Mouse (Mus musculus) 3134 (cell line): ENCODE measurements around the gene Pkdcc.

ENCODE experiments used
- DNase-seq: peaks from one replicate; pipeline ENCODE4 v3.0.0-alpha.2; 2011; ENCODE audit warnings: low spot score; ENCODE audit not compliant: insufficient read length; ENCODE audit errors: extremely low read depth

Pkdcc gene

GRCm38 (mm10) chr17:83211196-83211595 lies 3.9 kb upstream of the Pkdcc start:
- no peak for DNase-seq

GRCm38 (mm10) chr17:83212422-83212821 lies 2.7 kb upstream of the Pkdcc start:
- no peak for DNase-seq

DNA sequence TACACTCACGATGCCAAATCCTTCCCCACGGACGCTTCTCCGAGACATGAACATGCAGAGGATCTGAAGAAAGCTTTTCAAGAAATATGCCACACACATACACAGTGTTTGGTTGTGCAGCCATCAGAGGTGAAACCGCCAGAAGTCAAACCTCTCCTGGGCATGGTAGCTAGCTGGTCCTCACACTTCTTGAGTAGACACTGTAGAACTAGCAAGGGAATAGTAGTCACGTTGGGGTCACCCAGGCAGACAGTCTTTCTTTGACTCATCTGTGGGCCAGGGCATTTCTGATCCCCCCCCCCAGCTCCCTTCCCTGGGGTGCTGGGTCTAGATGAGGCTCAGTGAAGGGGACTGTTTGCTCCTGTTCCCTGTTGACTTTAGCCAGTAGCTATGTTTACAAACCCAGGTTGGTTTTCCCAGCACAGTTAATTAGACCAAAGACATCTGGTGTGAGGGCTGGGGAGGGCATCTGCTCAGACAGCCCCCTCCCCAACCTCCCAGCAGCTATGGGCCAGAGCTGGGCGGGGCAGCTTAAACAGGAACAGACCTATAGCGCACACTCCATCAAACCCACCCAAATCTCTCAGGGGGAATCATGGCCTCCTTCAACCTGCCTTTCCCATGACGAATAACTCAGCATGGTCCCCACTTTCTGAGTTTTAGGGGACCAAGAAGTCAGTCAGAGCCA lies 1.7 kb upstream of the Pkdcc start:
- DNase-seq = no peak

DNA sequence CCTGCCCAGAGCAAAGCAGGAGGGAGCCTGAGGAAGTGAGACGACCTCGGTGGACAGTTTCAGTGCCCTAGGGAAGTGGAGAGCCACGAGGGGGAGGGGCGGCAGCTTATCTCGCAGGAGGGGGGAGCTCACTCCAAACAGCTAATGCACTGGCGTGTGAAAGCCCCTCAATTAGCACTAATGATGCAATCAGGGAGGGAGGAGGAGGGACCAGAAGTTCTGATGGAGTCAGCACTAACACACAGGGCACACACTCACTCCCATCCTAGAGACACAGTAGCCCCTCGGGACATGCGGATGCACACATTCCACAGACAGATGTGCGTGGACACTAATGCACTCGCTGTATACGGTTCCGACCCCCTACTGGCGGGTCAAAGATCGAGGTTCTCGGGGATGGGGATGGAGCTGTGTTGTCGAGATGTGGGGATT lies 915 bp upstream of the Pkdcc start:
- no peak for DNase-seq

DNA sequence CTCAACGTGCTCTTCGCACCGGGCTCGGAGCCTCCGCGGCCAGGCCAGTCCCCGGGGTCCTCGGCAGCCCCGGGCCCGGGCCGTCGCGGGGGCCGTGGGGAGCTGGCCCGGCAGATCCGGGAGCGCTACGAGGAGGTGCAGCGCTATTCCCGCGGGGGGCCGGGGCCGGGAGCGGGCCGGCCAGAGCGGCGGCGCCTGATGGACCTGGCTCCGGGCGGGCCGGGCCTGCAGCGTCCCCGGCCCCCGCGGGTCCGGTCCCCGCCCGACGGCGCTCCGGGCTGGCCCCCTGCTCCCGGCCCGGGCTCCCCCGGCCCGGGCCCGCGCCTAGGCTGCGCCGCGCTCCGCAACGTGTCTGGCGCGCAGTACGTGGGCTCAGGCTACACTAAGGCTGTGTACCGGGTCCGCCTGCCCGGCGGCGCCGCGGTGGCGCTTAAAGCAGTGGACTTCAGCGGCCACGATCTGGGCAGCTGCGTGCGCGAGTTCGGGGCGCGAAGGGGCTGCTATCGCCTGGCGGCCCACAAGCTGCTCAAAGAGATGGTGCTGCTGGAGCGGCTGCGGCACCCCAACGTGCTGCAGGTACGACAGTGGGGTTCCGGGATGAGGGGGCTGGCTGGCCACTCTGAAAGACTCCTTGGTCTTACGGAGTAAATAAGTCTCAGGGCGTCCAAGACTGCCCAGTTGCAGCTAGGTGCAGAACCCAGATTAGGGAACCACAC lies 595 bp downstream of the Pkdcc start:
- no peak for DNase-seq

- DNase-seq = no peak
Observed at GRCm38 (mm10) chr17:83216251-83216919, 1.3 kb downstream of the Pkdcc start.

DNA sequence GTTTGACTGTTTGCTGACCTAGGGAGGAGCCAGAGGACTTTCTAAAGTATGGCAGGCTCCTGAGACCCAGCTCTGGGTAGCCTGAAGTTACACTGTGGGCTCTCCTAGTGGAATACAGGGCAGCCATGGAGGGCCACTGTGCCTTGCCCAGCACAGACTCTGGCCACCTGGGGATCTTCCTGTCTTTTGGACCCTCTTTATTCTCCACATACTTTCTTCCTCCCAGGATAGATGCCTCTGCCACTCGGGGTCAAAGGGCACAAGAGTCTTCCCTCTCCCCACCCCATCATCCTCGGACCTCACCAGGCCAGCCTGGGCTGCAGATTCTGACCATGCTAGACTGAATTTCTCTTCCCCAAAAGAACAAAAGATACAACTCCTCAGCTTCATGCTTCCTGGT lies 3.1 kb downstream of the Pkdcc start:
- no peak for DNase-seq

GRCm38 (mm10) chr17:83218722-83219121 lies 3.6 kb downstream of the Pkdcc start:
- no peak for DNase-seq

DNA sequence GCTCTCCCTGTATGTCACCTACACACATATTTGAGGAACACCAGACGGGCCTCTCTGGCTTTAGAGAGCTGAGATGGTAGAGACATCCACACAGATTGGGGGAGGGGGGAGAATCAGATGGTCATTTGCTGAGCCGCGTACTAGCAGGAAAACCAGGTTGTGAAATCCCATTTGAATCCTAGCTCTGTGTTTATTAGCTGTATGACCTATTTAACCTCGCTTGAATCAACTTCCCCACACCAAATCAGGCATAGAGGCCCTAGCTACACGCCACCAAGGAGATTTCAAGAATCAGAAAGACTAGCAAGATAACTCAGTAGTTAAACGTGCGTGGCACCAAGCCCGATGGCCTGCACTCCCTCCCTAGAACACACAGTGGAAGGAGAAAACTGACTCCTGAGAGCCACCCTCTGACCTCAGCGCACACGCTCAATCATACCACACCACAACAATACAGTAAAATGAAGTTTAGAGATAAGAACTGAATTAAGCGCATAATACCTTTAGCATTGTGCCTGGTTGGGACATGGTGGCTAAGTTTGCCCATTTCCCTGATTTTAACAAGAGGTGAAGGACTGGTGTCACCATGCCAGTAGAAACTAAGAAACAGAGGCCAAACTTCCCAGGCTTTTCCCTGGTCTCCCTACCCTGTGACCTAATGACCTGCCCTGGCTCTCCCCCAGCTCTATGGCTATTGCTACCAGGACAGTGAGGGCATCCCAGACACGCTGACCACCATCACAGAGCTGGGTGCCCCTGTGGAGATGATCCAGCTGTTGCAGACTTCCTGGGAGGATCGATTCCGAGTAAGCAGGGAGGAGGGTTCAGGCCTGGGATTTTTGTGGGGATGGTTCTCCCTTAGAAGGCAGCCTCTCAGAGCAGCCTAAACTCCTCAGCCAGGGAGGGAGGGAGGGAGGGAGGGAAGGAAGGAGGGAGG lies 4.5 kb downstream of the Pkdcc start:
- DNase-seq = no peak

GRCm38 (mm10) chr17:83220954-83221538 lies 6.0 kb downstream of the Pkdcc start:
- DNase-seq = no peak

GRCm38 (mm10) chr17:83221611-83222500 lies 6.8 kb downstream of the Pkdcc start:
- DNase-seq = no peak

- DNase-seq = no peak
Observed at GRCm38 (mm10) chr17:83222705-83223104, 7.6 kb downstream of the Pkdcc start.

GRCm38 (mm10) chr17:83224451-83224971 lies 9.4 kb downstream of the Pkdcc start:
- DNase-seq = no peak

- DNase-seq = no peak
Observed at GRCm38 (mm10) chr17:83226395-83226986, 11.4 kb downstream of the Pkdcc start.

DNA sequence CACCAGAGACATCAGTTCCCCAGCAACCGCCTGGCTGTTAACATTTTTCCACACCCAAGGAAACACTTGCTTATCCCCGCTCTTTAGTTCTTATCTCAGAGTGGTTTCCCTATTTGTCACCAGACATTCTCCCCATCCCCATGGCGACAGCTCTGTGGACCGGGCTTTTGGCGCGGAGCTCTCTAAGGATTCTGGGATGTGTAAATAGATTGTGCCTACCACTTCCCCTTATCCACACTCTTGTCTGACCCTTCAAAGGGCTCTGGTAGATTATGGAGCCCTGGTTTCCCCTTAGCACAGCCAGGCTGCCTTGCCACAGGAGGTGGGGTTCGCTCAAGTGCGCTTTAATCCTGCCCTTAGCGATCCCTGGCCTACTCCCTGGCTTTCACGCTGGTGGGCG lies 16.3 kb downstream of the Pkdcc start:
- no peak for DNase-seq

DNA sequence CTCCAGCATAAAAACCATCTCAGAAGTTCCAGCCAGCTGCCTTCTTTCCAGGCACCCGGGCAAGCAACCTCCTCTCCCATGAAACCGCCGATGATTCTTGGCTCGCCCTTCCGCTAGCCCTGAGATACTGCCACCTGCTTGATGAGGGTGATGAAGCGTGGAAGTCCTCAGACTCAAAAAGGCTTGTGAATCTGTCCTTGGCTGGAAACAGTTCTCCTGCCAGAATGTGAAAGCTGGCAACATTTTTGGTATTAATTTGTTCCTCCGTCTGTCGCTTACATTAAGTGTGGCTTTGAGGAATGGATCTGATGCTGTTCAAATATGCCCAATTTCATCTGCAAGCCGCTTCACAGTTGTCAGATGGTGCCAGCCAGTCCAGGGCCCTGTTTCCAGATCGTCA lies 20.1 kb downstream of the Pkdcc start:
- no peak for DNase-seq

GRCm38 (mm10) chr17:83236202-83236601 lies 21.1 kb downstream of the Pkdcc start:
- no peak for DNase-seq

- no peak for DNase-seq
Observed at GRCm38 (mm10) chr17:83238123-83239058, 23.3 kb downstream of the Pkdcc start.
